ENCODE assay signal across 8 mouse cellular contexts in genomic region chr14:25842688-25843003, GRCm38 (mm10). TPM values are rescaled to one million over a fixed set of nuclear protein-coding genes. Genes with fewer than 3 reads are reported as not detected.
DNase-seq lines count a peak whose midpoint lies in the region; ATAC-seq and TF ChIP-seq lines count a peak whose summit lies in the region.

No protein-coding gene starts in this region.

- ATAC-seq in heart, postnatal 0 days (ENCODE audit: insufficient read depth, low read depth) = no peak
- no peak for ATAC-seq in hindbrain, embryonic 16.5 days
- ATAC-seq in midbrain, postnatal 0 days (ENCODE audit: low FRiP score) = no peak

- WGBS in heart, postnatal 0 days = 2% methylated on average over 12 of the region's 12 CpGs
- WGBS in hindbrain, embryonic 16.5 days = 4% methylated on average over 12 of the region's 12 CpGs
- WGBS in midbrain, postnatal 0 days = 4% methylated on average over 12 of the region's 12 CpGs

- peak overlapping the region; percentile 77 for H3K9ac ChIP-seq in heart, postnatal 0 days (replicated peaks; ENCODE audit: low read depth, low read length)
- peak overlapping the region; percentile 55 for H3K9ac ChIP-seq in hindbrain, embryonic 16.5 days (ENCODE audit: low read depth, low read length)
- H3K9ac ChIP-seq in midbrain, postnatal 0 days (replicated peaks; ENCODE audit: low read length, poor library complexity, severe bottlenecking) = no peak overlapping the region

- peaks cover 21% of the 10 kb centered on the region for H3K4me1 ChIP-seq in heart, postnatal 0 days (ENCODE audit: control insufficient read depth, insufficient read depth)
- H3K4me1 ChIP-seq in bone marrow macrophage, adult 2 months (ENCODE audit: control insufficient read depth, insufficient read depth, low read length) = peaks cover 6% of the 10 kb centered on the region
- H3K4me1 ChIP-seq in hindbrain, embryonic 16.5 days (ENCODE audit: control insufficient read depth, insufficient read depth, low read depth, low read length) = peaks cover 13% of the 10 kb centered on the region
- H3K4me1 ChIP-seq in midbrain, postnatal 0 days (ENCODE audit: insufficient read depth, low read length) = peaks cover 3% of the 10 kb centered on the region; the same call in 1 of the 2 replicates

- no peak for DNase-seq in heart, postnatal 0 days (ENCODE audit: low spot score)
- no peak for DNase-seq in heart, adult 8-10 months (ENCODE audit: low spot score)
- DNase-seq in midbrain, postnatal 0 days (ENCODE audit: low spot score) = no peak
- no peak for DNase-seq in right cerebral cortex, postnatal 25 days
- DNase-seq in gastrocnemius, adult 18-20 months (ENCODE audit: low spot score) = no peak
- DNase-seq in T-cell, adult 2 months (ENCODE audit: low spot score) = no peak

- no peaks in the 10 kb centered on the region for H3K27me3 ChIP-seq in heart, postnatal 0 days (ENCODE audit: control insufficient read depth, insufficient read depth, low read length)
- H3K27me3 ChIP-seq in hindbrain, embryonic 16.5 days (replicated peaks; ENCODE audit: control insufficient read depth, insufficient read depth, low read length) = peaks cover 9% of the 10 kb centered on the region
- peaks cover 27% of the 10 kb centered on the region for H3K27me3 ChIP-seq in midbrain, postnatal 0 days (ENCODE audit: insufficient read depth, low read length)

- TF ChIP-seq CTCF in heart, postnatal 0 days (IDR thresholded peaks at IDR 0.05; ENCODE audit: low read depth) = no peak
- TF ChIP-seq CTCF in bone marrow macrophage, adult 2 months (IDR thresholded peaks at IDR 0.05; ENCODE audit: low read depth, low read length) = no peak
- no peak for TF ChIP-seq CTCF in midbrain, postnatal 0 days (IDR thresholded peaks at IDR 0.05)

- no peak for TF ChIP-seq POLR2A in bone marrow macrophage, adult 2 months (IDR thresholded peaks at IDR 0.05; ENCODE audit: borderline replicate concordance, low read depth, low read length)

- peak overlapping the region; percentile 79 for H3K4me3 ChIP-seq in heart, postnatal 0 days (ENCODE audit: low read depth, low read length)
- H3K4me3 ChIP-seq in bone marrow macrophage, adult 2 months (ENCODE audit: insufficient read depth, low read length) = peak overlapping the region; percentile 84
- H3K4me3 ChIP-seq in hindbrain, embryonic 16.5 days (ENCODE audit: low read length) = peak overlapping the region; percentile 55
- peak overlapping the region; percentile 41 for H3K4me3 ChIP-seq in midbrain, postnatal 0 days (ENCODE audit: low read depth, low read length)

- TF ChIP-seq EP300 in heart, postnatal 0 days (IDR thresholded peaks at IDR 0.05; ENCODE audit: low read depth) = no peak

- H3K9me3 ChIP-seq in heart, postnatal 0 days (replicated peaks; ENCODE audit: control insufficient read depth, low read length) = no peaks in the 10 kb centered on the region
- H3K9me3 ChIP-seq in hindbrain, embryonic 16.5 days (ENCODE audit: control insufficient read depth, low read length) = no peaks in the 10 kb centered on the region
- H3K9me3 ChIP-seq in midbrain, postnatal 0 days (ENCODE audit: low read length) = no peaks in the 10 kb centered on the region

- H3K36me3 ChIP-seq in heart, postnatal 0 days (replicated peaks; ENCODE audit: control insufficient read depth, insufficient read depth, low read length) = no peaks in the 10 kb centered on the region
- no peaks in the 10 kb centered on the region for H3K36me3 ChIP-seq in hindbrain, embryonic 16.5 days (ENCODE audit: control insufficient read depth, insufficient read depth, low read length)
- H3K36me3 ChIP-seq in midbrain, postnatal 0 days (ENCODE audit: insufficient read depth, low read length) = no peaks in the 10 kb centered on the region

- H3K27ac ChIP-seq in heart, postnatal 0 days (ENCODE audit: low read depth) = peak overlapping the region; percentile 76
- no peak overlapping the region for H3K27ac ChIP-seq in bone marrow macrophage, adult 2 months (ENCODE audit: insufficient read depth, low read depth, low read length)
- no peak overlapping the region for H3K27ac ChIP-seq in hindbrain, embryonic 16.5 days (ENCODE audit: low read depth, low read length)
- H3K27ac ChIP-seq in midbrain, postnatal 0 days (ENCODE audit: low read depth, low read length) = no peak overlapping the region

- H3K4me2 ChIP-seq in heart, postnatal 0 days (ENCODE audit: low read depth, low read length) = peak overlapping the region; percentile 84
- peak overlapping the region; percentile 98 for H3K4me2 ChIP-seq in hindbrain, embryonic 16.5 days (ENCODE audit: low read length)
- H3K4me2 ChIP-seq in midbrain, postnatal 0 days (ENCODE audit: low read depth, low read length, poor library complexity, severe bottlenecking) = peak overlapping the region; percentile 91

RNA-seq across cellular contexts. Expression of gene Anxa11, which starts 0.7 kb away (rescaled TPM):
- 21.1 and 46.2 TPM in 2 replicates for total RNA-seq in heart, postnatal 0 days (2014; rRNA removed; ENCODE audit: low replicate concordance)
- polyA plus RNA-seq in heart, postnatal 0 days (2015; fragmentation: Nextera tagmentation; extraction: Ambion mirVana) = 34.9 and 36.8 TPM in 2 replicates
- 10 to 100 TPM; 79.8 to 88.1 (median 84.4) TPM for total RNA-seq in heart, adult 8-10 months (2022)
- 61.4 and 62.5 TPM in 2 replicates for polyA plus RNA-seq in bone marrow macrophage, adult 2 months (2012; ENCODE audit: insufficient read depth, insufficient read length, missing spikeins)
- 3.1 and 4.0 TPM in 2 replicates for polyA plus RNA-seq in hindbrain, embryonic 16.5 days (2015; fragmentation: Nextera tagmentation; extraction: Ambion mirVana)
- total RNA-seq in midbrain, postnatal 0 days (2014; rRNA removed) = 2.7 and 3.0 TPM in 2 replicates
- polyA plus RNA-seq in midbrain, postnatal 0 days (2015; fragmentation: Nextera tagmentation; extraction: Ambion mirVana) = 3.3 TPM in 2 replicates
- total RNA-seq in gastrocnemius, adult 18-20 months (2021) = 100 to 1,000 TPM; 100 to 102 TPM
